Mouse (Mus musculus): ENCODE results near the gene Gm42417. TPM values are rescaled to one million over a fixed set of nuclear protein-coding genes. Genes with fewer than 3 reads are reported as not detected.

The Gm42417 gene
- polyA plus RNA-seq, 1 experiment from 2014 or later = 0.62 TPM

- H3K27ac ChIP-seq (ENCODE audit: low read depth, low read length) = peak within 1 kb of the TSS; percentile 87
- H3K36me3 ChIP-seq (ENCODE audit: control insufficient read depth, insufficient read depth, low read length) = 0 out of 2 replicates have a peak, but pooled peaks cover 4% of the 10 kb centered on the region
- 2% methylated on average over 48 of the region's 51 CpGs for WGBS
- peak within 1 kb of the TSS; percentile 70 for H3K4me3 ChIP-seq (ENCODE audit: low read depth, low read length)
- ATAC-seq (ENCODE audit: low read depth) = peak; percentile 98
- peaks cover 6% of the 10 kb centered on the region; the same call in 1 of the 2 replicates for H3K27me3 ChIP-seq (ENCODE audit: control insufficient read depth, insufficient read depth, low read length)
- H3K4me2 ChIP-seq (ENCODE audit: low read depth, low read length) = peak within 1 kb of the TSS; percentile 99
- H3K4me1 ChIP-seq (ENCODE audit: control insufficient read depth, insufficient read depth, low read length) = peaks cover 27% of the 10 kb centered on the region
- peak within 1 kb of the TSS; percentile 88 for H3K9ac ChIP-seq (replicated peaks; ENCODE audit: low read depth, low read length)
- no peaks in the 10 kb centered on the region for H3K9me3 ChIP-seq (ENCODE audit: control insufficient read depth, low read length)
Observed at GRCm38 (mm10) chr1:36511289-36512021, 27.8 kb downstream of the Gm42417 start, which contains the start of gene Cnnm3. Cnnm3 (plus strand) TSS chr1:36511867.

GRCm38 (mm10) chr1:36508238-36508637 lies 31.0 kb downstream of the Gm42417 start:
- Histone ChIP-seq H3K4me1 (ENCODE audit: control insufficient read depth, insufficient read depth, low read length) (peaks cover 4% of the 10 kb centered on the region), H3K27ac (ENCODE audit: low read depth, low read length) (no peak overlapping the region), H3K27me3 (ENCODE audit: control insufficient read depth, insufficient read depth, low read length) (peaks cover 6% of the 10 kb centered on the region; the same call in 1 of the 2 replicates), H3K4me2 (ENCODE audit: low read depth, low read length) (no peak overlapping the region), H3K4me3 (ENCODE audit: low read depth, low read length) (no peak overlapping the region), H3K9ac (replicated peaks; ENCODE audit: low read depth, low read length) (no peak overlapping the region), H3K36me3 (ENCODE audit: control insufficient read depth, insufficient read depth, low read length) (0 out of 2 replicates have a peak, but pooled peaks cover 4% of the 10 kb centered on the region), H3K9me3 (ENCODE audit: control insufficient read depth, low read length) (no peaks in the 10 kb centered on the region)
- WGBS = 90% methylated on average over 5 of the region's 5 CpGs
- no peak for ATAC-seq (ENCODE audit: low read depth)

- Histone ChIP-seq H3K4me3 (ENCODE audit: low read depth, low read length) (no peak overlapping the region), H3K9me3 (ENCODE audit: control insufficient read depth, low read length) (no peaks in the 10 kb centered on the region), H3K27ac (ENCODE audit: low read depth, low read length) (no peak overlapping the region), H3K36me3 (ENCODE audit: control insufficient read depth, insufficient read depth, low read length) (peaks cover 3% of the 10 kb centered on the region; the same call in 1 of the 2 replicates), H3K4me1 (ENCODE audit: control insufficient read depth, insufficient read depth, low read length) (no peaks in the 10 kb centered on the region), H3K27me3 (ENCODE audit: control insufficient read depth, insufficient read depth, low read length) (no peaks in the 10 kb centered on the region), H3K9ac (replicated peaks; ENCODE audit: low read depth, low read length) (no peak overlapping the region), H3K4me2 (ENCODE audit: low read depth, low read length) (no peak overlapping the region)
- ATAC-seq (ENCODE audit: low read depth) = peak; percentile 45; the same call in 1 of the 2 replicates
- WGBS = 4% methylated on average over 3 of the region's 3 CpGs
Observed at GRCm38 (mm10) chr1:36501261-36501660, 38.0 kb downstream of the Gm42417 start.

GRCm38 (mm10) chr1:36497312-36497711 lies 41.9 kb downstream of the Gm42417 start:
- no peak overlapping the region for H3K4me3 ChIP-seq (ENCODE audit: low read depth, low read length)
- H3K9me3 ChIP-seq (ENCODE audit: control insufficient read depth, low read length) = no peaks in the 10 kb centered on the region
- H3K27me3 ChIP-seq (ENCODE audit: control insufficient read depth, insufficient read depth, low read length) = no peaks in the 10 kb centered on the region
- no peak for ATAC-seq (ENCODE audit: low read depth)
- no peaks in the 10 kb centered on the region for H3K4me1 ChIP-seq (ENCODE audit: control insufficient read depth, insufficient read depth, low read length)
- WGBS = 74% methylated on average over 2 of the region's 2 CpGs
- no peak overlapping the region for H3K27ac ChIP-seq (ENCODE audit: low read depth, low read length)
- H3K4me2 ChIP-seq (ENCODE audit: low read depth, low read length) = no peak overlapping the region
- no peak overlapping the region for H3K9ac ChIP-seq (replicated peaks; ENCODE audit: low read depth, low read length)
- H3K36me3 ChIP-seq (ENCODE audit: control insufficient read depth, insufficient read depth, low read length) = no peaks in the 10 kb centered on the region

GRCm38 (mm10) chr1:36496719-36497118 lies 42.5 kb downstream of the Gm42417 start:
- Histone ChIP-seq H3K27ac (ENCODE audit: low read depth, low read length) (no peak overlapping the region), H3K4me2 (ENCODE audit: low read depth, low read length) (no peak overlapping the region), H3K9me3 (ENCODE audit: control insufficient read depth, low read length) (no peaks in the 10 kb centered on the region), H3K36me3 (ENCODE audit: control insufficient read depth, insufficient read depth, low read length) (no peaks in the 10 kb centered on the region), H3K27me3 (ENCODE audit: control insufficient read depth, insufficient read depth, low read length) (no peaks in the 10 kb centered on the region), H3K4me1 (ENCODE audit: control insufficient read depth, insufficient read depth, low read length) (no peaks in the 10 kb centered on the region), H3K4me3 (ENCODE audit: low read depth, low read length) (no peak overlapping the region), H3K9ac (replicated peaks; ENCODE audit: low read depth, low read length) (no peak overlapping the region)
- WGBS = 82% methylated on average over 2 of the region's 2 CpGs
- no peak for ATAC-seq (ENCODE audit: low read depth)

DNA sequence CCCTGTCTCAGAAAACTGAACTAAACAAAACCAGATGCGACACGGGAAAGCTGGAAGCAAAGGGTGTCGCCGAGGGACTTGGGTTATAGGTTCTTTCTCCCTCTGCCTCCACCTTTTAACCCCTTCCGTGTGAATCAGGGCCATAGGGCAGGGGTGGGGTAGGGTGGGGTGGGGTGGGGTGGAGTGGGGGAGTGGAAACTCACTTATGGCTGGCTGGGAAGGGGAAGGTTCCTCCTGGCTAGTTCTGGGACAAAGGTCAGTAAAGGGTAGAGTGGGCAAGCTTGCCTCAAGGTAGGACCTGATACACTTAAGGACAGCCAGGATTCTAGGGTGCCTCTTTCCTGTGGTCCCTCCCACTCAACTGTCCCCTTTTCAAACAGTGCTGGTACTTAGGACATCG lies 45.9 kb downstream of the Gm42417 start:
- Histone ChIP-seq H3K4me1 (ENCODE audit: control insufficient read depth, insufficient read depth, low read length) (no peaks in the 10 kb centered on the region), H3K36me3 (ENCODE audit: control insufficient read depth, insufficient read depth, low read length) (no peaks in the 10 kb centered on the region)

GRCm38 (mm10) chr1:36492416-36493139 lies 46.7 kb downstream of the Gm42417 start:
- WGBS = 55% methylated on average over 9 of the region's 9 CpGs
- H3K4me1 ChIP-seq (ENCODE audit: control insufficient read depth, insufficient read depth, low read length) = no peaks in the 10 kb centered on the region
- H3K36me3 ChIP-seq (ENCODE audit: control insufficient read depth, insufficient read depth, low read length) = no peaks in the 10 kb centered on the region
- H3K9me3 ChIP-seq (ENCODE audit: control insufficient read depth, low read length) = no peaks in the 10 kb centered on the region
- H3K4me2 ChIP-seq (ENCODE audit: low read depth, low read length) = no peak overlapping the region
- no peak; the same call in 1 of the 2 replicates for ATAC-seq (ENCODE audit: low read depth)
- no peak overlapping the region for H3K27ac ChIP-seq (ENCODE audit: low read depth, low read length)
- H3K9ac ChIP-seq (replicated peaks; ENCODE audit: low read depth, low read length) = no peak overlapping the region
- no peaks in the 10 kb centered on the region for H3K27me3 ChIP-seq (ENCODE audit: control insufficient read depth, insufficient read depth, low read length)
- no peak overlapping the region for H3K4me3 ChIP-seq (ENCODE audit: low read depth, low read length)

More for the DNA sequence above, 45.9 kb downstream of the Gm42417 start:
- Histone ChIP-seq H3K4me2 (ENCODE audit: low read depth, low read length) (no peak overlapping the region), H3K27ac (ENCODE audit: low read depth, low read length) (no peak overlapping the region), H3K27me3 (ENCODE audit: control insufficient read depth, insufficient read depth, low read length) (no peaks in the 10 kb centered on the region), H3K9me3 (ENCODE audit: control insufficient read depth, low read length) (no peaks in the 10 kb centered on the region), H3K9ac (replicated peaks; ENCODE audit: low read depth, low read length) (no peak overlapping the region), H3K4me3 (ENCODE audit: low read depth, low read length) (no peak overlapping the region)
- 83% methylated on average over 6 of the region's 6 CpGs for WGBS
- ATAC-seq (ENCODE audit: low read depth) = no peak

GRCm38 (mm10) chr1:36489661-36490060 lies 49.6 kb downstream of the Gm42417 start:
- 57% methylated on average over 6 of the region's 6 CpGs for WGBS
- Histone ChIP-seq H3K27ac (ENCODE audit: low read depth, low read length) (no peak overlapping the region), H3K4me2 (ENCODE audit: low read depth, low read length) (no peak overlapping the region), H3K9me3 (ENCODE audit: control insufficient read depth, low read length) (no peaks in the 10 kb centered on the region), H3K36me3 (ENCODE audit: control insufficient read depth, insufficient read depth, low read length) (no peaks in the 10 kb centered on the region), H3K4me3 (ENCODE audit: low read depth, low read length) (no peak overlapping the region), H3K9ac (replicated peaks; ENCODE audit: low read depth, low read length) (no peak overlapping the region), H3K27me3 (ENCODE audit: control insufficient read depth, insufficient read depth, low read length) (no peaks in the 10 kb centered on the region), H3K4me1 (ENCODE audit: control insufficient read depth, insufficient read depth, low read length) (no peaks in the 10 kb centered on the region)
- no peak for ATAC-seq (ENCODE audit: low read depth)

DNA sequence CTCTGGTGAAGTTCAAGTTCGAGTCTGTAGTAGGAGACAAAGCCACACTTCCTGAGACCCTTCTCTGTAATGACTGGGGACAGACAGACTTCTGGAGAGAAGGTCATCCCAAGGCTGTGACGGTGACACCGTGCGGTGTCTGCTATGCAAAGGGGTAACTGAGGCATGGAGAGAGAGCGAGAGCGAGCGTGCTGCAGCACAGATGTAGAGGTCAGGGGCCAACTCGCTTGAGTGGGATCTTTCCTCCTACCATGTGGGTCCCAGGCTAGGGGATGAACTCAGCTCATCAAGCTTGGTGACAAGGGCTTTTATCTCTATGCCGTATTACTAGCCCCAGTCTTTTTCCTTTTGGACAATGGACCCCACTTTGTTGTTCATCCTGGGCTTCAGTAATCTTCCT lies 52.1 kb downstream of the Gm42417 start:
- H3K4me1 ChIP-seq (ENCODE audit: control insufficient read depth, insufficient read depth, low read length) = no peaks in the 10 kb centered on the region
- H3K9me3 ChIP-seq (ENCODE audit: control insufficient read depth, low read length) = no peaks in the 10 kb centered on the region
- no peak overlapping the region for H3K4me3 ChIP-seq (ENCODE audit: low read depth, low read length)
- 78% methylated on average over 9 of the region's 9 CpGs for WGBS
- H3K4me2 ChIP-seq (ENCODE audit: low read depth, low read length) = no peak overlapping the region
- no peak overlapping the region for H3K27ac ChIP-seq (ENCODE audit: low read depth, low read length)
- H3K36me3 ChIP-seq (ENCODE audit: control insufficient read depth, insufficient read depth, low read length) = no peaks in the 10 kb centered on the region
- ATAC-seq (ENCODE audit: low read depth) = no peak
- H3K9ac ChIP-seq (replicated peaks; ENCODE audit: low read depth, low read length) = no peak overlapping the region
- H3K27me3 ChIP-seq (ENCODE audit: control insufficient read depth, insufficient read depth, low read length) = no peaks in the 10 kb centered on the region
